Mouse (Mus musculus): ENCODE data around the gene Zeb2.

- TF ChIP-seq CTCF (IDR thresholded peaks at IDR 0.05; ENCODE audit: low read depth) = no peak
- TF ChIP-seq EP300 (optimal IDR thresholded peaks at IDR 0.05) = no peak
Measured at GRCm38 (mm10) chr2:45112021-45112747, 5.0 kb downstream of the Zeb2 start.

All from stomach, postnatal 0 days (tissue).